Mouse (Mus musculus): Measurements from ENCODE around the gene Mpc1.

GRCm38 (mm10) chr17:8290736-8291135 is 8.0 kb downstream of the Mpc1 start:
- TF ChIP-seq CTCF (IDR thresholded peaks at IDR 0.05; ENCODE audit: control insufficient read depth, insufficient read depth, insufficient replicate concordance, low read depth, low read length) = no peak
- no peak for TF ChIP-seq POLR2A (IDR thresholded peaks at IDR 0.05; ENCODE audit: control insufficient read depth, low read depth, low read length)

Data from testis, adult 2 months (tissue).